Mouse (Mus musculus) lung, postnatal 10 days (tissue): Measurements from ENCODE around the gene Btbd9.

Source experiments
- DNase-seq: peaks from one replicate; pipeline ENCODE4 v3.0.0; 2021

The Btbd9 gene

DNA sequence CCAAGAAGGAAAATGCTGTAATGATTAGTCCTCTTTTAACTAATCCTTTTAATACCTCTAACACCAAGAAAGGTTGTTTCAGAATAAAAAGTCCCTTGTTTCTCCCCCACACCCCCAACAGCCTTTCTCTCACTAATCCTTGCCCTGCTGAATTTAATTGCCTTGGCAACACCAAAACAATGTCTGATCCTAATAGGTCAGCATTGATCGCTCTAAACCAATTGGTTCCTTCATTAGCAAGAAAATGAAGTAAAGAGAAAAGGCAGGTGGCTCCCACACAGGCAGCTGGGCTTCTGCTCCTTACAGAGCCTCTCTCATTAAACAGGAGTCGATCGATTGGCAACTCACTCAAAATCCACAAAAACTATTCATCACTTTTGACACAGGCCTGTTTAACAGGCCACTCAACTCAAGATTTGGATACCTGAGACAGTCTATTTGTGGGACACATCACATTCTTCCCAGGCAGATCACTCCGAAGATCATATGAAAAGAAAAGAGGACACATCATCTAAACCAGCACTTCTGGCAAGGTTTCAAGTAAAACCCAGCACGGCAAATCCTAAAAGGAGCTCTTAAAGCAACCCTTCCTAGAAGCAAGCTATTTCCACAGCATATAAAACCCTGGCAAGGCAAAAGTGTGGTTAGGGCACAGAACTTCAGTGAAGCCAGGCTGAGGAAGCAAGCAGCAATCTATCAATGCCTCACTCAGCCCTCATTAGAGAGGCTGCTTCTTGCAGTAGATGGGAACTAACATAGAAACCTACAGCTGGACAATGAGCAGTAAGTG, 197.9 kb downstream of the Btbd9 start:
- no peak for DNase-seq

DNA sequence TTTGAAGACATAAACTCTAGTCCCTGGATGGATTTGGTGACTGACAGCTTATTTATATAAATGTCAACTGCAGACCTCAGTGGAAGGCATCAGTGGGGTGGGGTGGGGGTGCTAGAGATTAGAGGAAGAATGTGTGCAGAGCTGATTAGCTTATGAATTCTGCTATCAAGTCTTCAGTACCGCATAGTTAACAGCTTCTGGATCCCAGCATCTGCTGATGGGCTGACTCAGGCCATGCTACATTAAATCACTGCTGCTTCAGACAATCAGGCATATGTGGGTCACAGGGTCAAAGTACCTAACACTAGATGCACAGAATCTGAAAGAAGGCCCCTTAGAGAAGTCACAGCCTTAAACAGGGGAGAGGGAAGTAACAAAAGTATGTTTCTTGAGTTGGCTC, 198.5 kb downstream of the Btbd9 start:
- DNase-seq, result no peak

DNA sequence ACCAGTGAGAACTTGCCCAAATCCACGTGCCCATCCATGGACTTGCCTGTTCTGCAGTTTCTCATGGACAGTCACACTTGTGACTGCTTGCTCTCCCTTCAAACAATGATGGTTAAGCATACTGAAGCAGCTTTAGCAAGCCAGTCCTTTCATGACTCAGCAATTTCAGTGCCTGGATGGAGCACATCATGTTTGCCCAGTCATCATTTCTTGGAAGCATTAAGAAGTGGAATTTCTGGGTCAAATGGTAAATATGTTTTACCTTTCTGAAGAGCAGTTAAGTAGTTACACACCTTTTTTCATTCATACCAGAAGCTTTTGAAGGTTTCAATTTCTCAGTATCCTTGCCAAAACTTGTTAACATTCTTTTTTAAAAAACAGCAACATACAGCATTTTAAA, 201.2 kb downstream of the Btbd9 start:
- DNase-seq, result no peak

DNA sequence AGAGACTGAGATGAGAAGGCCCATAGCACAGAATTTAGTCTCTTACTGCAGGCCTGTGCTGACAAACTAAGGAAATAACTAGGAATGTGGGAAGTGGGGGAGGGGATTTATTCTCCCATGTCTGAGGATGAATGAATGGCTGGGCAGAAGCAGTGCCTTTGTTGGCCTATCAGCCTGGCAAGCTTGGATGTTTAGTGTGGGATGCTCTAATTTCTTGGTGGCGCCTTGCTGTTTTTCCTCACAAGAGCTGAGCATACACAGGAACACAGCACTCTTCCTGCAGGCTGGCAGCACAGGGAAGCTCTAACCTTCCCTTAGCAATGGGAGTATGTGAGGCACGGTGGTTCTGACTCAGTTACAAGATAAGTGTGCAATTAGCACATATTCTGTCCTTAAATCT, 207.7 kb downstream of the Btbd9 start:
- peak; percentile 41 for DNase-seq

DNA sequence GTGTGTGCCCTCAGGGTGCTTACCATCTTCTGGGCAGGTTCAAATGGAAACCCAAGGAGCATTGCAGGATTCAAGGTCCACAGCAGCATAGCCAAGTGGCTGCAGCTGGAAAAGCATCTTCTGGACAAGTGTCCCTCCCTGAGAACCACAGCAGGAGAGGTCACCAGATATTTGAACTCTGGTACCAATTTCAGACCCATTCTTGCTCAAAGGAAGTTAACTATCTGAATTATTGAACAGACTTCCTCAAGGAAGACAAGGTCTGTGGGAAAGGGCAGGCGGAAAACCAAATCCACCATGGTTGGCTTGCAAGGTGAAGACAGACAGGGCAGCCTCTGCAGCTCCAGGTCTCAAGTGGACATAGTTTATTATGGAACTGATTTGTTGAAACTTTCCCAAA, 211.6 kb downstream of the Btbd9 start:
- DNase-seq, result no peak

DNA sequence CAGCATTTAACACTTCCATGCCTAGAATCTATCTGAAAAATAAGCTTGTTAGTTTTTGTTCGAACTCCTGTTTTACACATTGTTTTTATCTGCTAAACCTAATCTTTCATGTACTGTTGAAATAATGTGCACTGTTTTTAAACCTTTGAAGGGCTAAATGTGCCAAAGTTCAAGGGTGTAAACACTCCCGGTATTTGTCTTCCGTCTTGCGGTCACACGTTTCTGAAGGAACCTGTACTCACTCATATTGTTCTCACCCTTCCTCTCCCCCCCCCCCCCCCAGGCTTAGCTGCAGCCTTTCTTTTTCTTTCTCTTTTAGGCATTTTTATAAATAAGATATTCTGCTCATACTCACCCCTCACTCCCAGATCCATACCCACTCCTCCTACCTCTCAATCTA, 212.9 kb downstream of the Btbd9 start:
- no peak for DNase-seq

DNA sequence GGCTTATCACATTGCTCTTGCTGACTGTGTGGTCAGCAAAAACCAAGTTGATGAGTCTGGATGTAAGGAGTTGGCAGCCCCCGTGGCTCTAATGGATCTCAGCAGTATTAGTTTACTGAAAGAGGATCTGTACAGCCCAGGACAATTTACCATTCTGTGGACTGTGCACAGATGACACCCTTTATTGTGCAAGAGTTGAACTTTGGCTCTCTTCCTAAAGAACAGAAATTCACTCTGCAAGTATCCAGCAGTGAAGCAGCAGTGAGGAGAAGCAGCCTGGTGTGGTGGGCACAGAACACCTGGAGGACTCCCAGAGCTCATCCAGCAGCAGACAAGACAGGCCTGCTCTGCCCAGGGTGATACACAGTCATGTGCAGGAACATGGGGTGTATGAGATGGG, 215.6 kb downstream of the Btbd9 start:
- no peak for DNase-seq

DNA sequence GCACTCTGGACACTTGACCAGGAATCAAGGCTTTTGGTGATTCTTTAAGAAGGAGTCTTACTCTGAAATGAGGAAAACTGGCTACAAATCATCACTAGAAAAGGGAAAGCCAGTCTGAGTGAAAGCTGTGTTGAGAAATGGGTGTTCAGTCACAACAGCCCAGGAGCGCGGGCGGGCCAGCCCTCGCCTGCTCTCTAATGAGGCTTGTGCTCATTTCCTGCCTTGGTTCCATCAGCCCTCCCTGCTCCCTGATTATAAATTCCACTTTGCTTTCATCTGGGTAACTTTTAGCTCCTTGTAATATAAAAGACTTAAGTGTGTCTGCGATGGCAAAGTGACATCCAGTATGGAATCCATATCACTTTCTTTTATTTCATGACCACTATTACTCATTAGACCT, 216.9 kb downstream of the Btbd9 start:
- DNase-seq, result no peak

DNA sequence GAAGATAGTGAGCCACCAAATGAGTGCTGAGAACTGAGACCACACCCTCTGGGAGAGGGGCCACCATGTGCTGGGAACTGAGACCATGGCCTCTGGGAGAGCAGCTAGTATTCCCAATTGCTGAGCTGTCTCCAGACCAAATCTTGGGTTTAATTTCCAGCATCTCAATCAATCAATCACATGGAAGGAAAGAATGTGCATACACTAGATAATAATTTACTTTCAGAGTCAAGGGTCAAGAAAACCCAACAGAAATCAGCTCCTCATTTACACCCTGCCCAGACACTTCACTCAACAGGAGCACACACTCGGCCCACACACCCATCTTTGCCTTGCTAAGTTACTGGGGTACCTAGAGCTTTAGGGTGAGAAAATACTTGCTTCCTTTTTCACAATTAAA, 220.9 kb downstream of the Btbd9 start:
- no peak for DNase-seq

DNA sequence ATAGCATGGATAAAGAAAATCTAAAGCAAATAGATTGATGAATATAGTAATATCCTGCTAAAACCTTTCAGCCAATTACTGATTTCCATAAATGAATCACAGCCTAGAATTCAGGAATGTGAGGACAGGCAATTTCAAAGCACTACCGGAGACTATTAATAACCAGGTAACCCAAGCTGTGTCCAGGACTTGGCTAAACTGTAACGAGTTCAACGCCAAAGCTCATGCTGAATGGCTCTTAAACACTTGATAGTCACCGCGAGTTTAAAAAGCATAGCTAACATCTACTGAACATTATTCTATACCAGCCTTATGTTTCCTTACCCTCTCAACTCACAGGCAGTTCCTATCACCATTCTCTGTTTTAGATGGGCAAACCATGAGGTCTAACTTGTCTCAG, 221.9 kb downstream of the Btbd9 start:
- DNase-seq, result no peak

DNA sequence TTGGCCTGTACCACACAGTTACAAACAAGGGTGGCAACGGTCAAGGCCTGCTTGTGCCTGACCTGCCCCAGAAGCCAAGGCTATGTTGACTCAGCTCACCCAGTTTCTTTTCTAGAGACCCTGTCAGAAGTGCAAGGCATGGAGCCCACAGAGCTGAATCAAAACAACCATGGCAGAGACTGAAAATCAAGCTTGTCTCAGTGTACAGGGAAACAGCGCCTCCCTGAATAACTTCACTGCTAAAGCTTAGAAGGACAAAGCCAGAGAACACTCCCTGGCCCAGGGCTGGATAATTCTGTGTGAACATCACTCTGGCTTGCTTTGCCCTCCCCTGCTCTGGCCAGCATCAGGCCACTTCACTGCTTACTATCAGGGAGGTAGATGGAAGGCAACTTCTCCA, 228.3 kb downstream of the Btbd9 start:
- DNase-seq, result no peak

DNA sequence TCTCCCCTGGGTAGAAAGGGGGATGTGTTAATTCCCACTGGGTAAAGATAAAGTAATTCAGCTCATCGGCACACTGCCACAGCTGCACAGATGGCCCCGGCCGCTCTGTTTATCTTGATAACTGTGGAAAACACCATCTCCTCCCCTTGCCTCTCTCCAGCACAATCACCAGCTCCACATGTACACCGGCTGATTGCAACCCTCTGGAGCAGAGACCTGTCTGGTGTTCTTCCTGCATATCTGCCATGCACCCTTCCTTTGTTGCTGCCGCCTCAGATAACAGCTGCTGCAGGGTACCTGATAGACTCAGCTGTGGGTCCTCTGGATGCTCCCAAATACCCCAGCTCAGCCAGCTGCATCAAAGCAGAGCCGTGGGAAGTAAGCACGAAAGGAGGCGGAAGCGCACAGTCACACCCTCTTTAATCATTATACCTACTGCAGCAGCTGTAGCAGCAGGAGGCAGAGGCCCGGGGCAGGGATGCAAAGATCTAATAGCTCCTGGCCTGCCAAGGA, 229.1 kb downstream of the Btbd9 start:
- DNase-seq, result no peak

DNA sequence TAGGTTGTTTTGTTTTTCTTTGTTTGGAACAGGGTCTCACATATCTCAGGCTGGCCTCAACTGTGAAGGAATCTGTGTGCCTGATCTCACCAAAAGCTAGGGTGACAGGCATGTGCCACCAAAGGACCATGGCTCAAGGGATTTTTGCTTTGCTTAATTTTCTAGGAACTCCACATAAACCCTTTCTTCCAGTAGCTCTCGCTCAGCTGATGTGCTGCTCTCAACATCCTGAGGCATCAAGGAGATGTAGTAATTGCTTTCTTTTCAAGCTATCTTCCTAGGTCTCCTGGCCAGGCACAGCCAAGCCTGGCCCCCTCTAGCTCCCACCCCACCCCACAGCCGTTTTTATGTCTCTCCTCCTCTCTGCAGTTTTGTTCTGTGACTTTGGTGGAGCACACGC, 231.3 kb downstream of the Btbd9 start:
- no peak for DNase-seq

DNA sequence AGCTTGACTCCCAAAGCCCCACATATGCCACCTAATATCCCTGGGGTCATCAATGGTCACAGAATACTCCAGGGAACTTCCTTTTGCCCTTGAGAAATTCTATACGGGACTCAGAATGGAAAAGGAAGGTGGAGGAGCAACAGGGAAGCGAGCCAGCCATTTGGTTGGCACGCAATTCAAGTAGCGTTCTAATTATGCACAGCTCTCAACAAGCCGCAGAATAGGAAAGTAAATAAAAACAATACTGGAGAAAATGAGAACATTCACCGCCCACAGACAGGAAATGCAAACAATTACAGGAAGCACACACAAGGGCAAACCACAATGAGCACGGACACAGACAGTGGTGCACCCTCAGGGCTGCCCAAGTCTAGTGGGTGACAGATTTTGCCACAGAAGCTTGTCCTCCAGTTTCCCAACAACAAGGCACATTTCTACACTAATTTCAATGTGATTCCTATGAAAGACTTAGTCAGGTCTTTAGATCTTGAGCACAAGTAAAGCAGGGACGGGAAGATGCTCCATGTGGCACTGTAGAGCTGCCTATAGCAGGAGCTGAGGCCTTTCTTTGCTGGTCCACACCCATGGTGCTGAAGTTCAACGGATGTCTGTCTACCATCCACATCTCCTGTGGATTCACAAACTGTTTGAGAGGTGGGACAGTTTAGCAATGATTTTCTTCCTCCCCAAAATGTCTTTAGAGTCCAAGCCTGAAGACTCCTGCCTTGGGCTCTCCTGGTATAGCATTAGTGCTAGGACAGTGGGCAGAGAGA, 232.4 kb downstream of the Btbd9 start:
- DNase-seq, result peak; percentile 41

DNA sequence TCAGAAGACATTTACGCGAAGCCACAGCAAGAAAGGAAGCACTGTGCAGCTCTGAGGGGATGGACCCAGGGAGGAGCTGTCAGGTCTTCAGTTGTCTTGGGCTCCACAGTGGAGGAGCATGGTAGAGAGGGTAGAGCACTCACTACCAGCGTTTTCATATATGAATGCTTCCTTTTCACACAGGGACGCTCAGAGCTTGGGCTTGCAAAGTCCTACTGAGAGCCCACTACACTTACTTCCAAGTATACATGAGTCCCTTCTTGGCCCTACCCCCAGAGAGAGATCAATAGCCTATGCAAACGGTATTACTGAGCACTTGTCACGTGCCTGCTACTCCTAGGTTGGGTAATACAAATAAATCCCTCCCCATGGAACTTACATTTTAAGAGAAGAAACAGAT, 234.7 kb downstream of the Btbd9 start:
- DNase-seq, result no peak

DNA sequence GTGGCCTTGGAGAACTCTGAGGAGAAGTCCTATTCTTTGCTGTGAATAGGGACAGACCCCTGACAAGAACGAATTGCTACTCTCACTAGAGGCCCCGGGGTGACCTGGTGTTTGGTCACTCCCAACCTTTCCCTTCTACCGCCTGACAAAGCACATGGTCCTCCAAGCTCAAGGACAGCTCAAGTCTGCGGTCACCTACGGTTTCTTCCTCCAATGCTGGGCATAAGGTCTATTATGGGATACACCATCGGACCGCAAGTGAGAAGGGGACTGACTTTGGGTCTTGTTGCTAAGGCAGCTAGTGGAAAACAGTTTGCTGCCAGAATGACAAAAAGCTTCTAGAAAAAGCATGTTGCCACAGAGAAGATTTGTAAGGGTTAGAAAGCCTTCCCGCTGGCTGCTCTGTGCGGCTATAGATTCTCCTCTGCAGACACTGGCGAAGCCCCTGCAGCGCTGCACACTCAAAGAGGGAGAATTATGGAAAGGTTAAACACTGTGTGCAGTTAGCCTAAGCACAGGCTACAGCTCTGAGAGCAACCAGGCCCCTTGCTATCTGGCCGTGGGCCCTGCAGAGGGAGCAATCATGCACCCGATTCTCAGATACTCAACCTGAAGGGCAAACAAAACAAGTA, 235.7 kb downstream of the Btbd9 start:
- DNase-seq, result no peak

DNA sequence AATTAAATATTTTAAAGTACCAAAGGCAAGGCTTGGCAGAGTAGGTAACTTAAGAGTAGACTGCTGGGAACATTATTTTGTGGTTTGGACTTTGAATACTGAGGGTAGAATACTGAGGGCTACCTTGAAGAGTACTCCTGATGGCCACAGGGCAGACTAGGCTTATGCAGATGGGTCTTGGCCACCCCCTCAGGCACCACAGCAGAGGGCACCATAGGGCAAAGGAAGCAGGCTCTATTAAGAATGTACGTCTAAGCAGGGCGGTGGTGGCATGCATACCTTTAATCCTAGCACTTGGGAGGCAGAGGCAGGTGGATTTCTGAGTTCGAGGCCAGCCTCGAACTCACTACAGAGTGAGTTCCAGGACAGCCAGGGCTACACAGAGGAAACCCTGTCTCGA, 237.0 kb downstream of the Btbd9 start:
- no peak for DNase-seq

DNA sequence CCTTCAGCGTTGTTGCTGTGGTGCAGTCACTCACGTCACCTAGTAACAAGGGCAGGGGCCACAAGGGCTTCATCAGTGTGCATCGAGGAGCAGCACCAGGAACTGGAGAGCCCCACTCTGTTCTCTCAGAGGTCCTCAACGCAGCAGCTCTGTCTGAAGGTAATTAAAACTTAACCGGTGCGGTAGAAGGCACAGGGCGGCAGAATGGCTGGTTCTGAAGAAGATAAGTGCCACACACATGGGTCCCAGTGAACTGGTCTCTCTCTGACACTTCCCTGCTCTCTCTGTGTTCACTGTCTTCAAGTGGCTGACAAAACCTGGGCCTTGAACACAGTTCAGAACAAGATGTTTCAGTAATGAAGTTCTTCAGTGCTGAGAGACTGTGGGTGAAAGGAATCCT, 239.5 kb downstream of the Btbd9 start:
- no peak for DNase-seq

DNA sequence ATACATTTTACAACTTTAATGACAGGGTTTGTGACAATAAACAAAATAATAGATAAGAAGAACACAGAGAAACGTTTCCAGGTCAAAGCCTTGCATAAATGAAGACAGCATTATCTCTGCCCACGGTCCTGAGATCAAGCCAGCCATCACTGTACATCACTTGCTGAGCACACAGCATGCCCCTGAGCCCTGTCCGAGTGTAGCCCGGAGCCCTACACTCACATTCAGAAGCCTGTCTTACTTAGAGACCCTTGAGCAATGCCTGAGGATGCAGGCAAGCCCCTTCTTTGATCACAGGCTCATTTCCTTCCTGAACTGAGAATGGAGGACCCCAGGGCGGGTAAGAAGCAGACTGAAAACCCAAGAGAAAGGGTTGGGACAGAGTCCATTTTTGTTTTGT, 240.0 kb downstream of the Btbd9 start:
- DNase-seq, result no peak

DNA sequence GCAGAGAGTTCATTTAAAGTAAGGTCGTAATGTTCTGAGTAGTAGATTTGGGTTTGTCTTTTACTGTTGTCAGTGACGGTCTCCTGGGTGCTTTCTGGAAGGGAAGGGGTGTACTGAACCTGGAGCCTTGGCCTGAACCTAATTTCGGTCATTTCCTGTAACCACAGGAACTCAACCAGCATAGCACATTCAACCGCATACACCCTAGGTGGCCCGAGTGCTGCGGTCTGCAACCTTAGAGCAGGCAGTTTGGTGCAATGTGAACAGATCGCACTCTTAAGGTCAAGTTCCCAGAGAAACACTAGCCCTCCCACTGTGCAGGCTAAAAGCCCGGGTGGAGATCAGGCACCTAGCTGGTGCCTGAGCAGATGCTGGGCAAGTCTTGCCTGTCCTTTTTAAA, 240.5 kb downstream of the Btbd9 start:
- no peak for DNase-seq

DNA sequence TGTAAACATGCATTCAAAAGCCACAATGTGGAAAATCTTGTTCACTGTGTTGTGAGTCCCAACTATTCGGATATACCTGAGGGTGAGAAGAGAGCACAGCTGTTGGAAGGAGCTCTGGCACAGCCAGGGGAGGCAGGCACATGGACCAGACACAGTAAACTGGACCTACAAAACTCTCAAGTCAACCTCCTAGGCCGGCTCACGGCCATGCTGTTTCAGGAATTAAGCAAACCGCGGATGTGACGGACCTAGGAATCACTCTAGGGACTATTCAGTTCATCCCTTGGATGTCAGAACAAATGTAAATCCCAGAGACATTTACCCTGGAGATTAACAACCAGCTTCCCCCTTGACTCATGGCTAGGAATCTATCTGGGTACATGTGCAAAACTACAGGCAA, 242.0 kb downstream of the Btbd9 start:
- DNase-seq, result no peak

DNA sequence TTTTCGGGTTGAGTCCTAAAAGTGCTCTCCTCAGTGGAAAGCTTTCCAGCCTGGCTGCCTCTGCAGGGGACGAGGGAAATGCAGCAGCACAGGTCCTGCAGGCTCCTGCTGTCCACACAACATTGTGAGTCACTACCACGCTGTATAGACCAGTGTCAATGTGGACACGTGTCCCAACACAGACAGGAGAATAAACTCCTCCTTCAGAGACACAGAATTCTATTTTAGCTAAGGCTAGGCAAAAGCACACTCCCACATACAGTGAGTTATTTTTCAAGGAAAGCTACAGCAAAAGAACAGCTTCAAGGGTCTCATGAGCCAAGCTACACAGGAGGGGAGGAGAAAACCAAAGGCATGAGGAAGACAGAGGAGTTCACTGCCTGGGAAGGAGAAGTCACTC, 243.2 kb downstream of the Btbd9 start:
- DNase-seq, result no peak

DNA sequence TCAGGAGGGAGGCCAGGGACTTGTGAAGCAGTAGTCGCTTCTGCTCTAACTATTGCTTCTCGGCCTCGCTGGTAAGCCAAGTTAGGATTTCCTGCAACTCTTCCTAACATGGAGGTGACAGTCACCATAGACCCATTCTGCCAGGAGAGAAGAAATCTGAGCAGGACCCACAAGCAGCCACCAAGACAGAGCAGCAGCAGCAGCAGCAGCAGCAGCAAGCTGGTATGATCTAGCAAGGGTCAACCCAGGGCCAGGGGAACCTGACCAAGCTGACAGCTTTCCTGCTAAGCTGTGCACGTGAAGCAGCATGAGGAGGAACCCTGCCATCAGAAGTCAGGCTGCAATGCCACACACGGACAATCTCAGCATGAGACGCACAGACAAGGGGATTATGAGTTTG, 244.9 kb downstream of the Btbd9 start:
- DNase-seq, result no peak

DNA sequence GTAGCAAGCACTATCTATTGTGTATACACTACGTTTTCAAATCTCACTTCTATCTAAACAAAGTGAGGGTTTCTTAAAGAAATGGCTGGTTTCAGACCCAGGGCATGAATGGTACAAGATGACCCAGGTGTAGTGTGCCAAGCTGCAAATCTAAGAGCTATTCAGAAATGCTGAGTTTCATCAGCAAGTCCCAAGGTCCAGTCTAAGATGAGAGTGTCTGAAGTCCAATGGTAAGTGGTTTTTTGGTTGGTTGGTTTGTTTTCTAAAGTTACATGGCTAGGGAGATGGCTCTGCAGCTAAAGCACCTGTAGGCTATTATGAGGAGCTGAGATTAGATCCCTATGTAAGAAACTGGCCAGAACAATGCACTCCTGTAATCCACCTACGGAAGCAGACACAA, 246.8 kb downstream of the Btbd9 start:
- DNase-seq, result no peak
